ENCODE assay signal across 16 mouse cellular contexts in the genomic region with DNA sequence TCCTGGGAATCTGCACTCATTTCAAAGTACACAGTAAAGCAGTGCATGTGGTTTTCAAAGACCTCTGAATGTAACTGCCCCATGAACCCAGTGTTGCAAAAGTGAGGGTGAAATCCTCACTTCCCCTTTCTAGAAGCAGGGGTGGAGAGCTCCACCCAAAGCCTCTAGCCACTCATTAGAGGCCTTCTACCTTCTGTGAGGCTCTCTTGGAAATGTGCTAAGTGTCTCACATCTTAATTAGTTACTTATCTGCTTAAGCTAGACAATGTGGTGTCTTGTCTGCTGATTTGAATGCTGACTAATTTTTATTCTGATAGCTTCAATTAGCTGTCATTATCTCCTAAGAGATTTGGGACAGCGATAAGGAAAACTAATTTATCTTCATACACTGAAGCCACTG. TPM values are rescaled to one million over a fixed set of nuclear protein-coding genes. Genes with fewer than 3 reads are reported as not detected.
DNase-seq lines count a peak whose midpoint lies in the region; ATAC-seq and TF ChIP-seq lines count a peak whose summit lies in the region.
"Had no signal": no experiment of that assay in that cellular context is flagged by ENCODE, and none has a peak within 500 bp of the region (broad histone marks: within the 10 kb centered on the region; RNA-seq: fewer than 3 reads in every experiment).

No protein-coding gene starts in this region.

- TF ChIP-seq CTCF in liver, adult 2 months (IDR thresholded peaks at IDR 0.05; ENCODE audit: low read depth, low read length): no peak

- DNase-seq in liver, adult 2 months (ENCODE audit: extremely low read depth, low read depth, low spot score): peak; percentile 45
- peak; percentile 17 to 49 for DNase-seq in spleen, postnatal 36 days (ENCODE audit: low spot score in 2 of 2)
- no peak for DNase-seq in spleen, postnatal 10 days (ENCODE audit: low spot score in 2 of 2)
- DNase-seq in splenic B cell, adult 2 months (ENCODE audit: low read depth, low spot score): peak; percentile 63
- DNase-seq in adrenal gland, postnatal 10 days: no peak
- DNase-seq: cerebellum, adult 11-12 months; cerebellum, postnatal 36 days; heart, postnatal 4 days; liver, embryonic 13.5 days had no signal

- no peak overlapping the region for H3K9ac ChIP-seq in liver, adult 2 months (ENCODE audit: low read depth, low read length)
- no peak overlapping the region for H3K9ac ChIP-seq in liver, embryonic 12.5 days
- H3K9ac ChIP-seq in kidney, embryonic 16.5 days (replicated peaks; ENCODE audit: low read length): no peak overlapping the region
- H3K9ac ChIP-seq: forebrain, embryonic 15.5 days; liver, embryonic 13.5 days; neural tube, embryonic 13.5 days; stomach, embryonic 15.5 days had no signal

- no peaks in the 10 kb centered on the region for H3K9me3 ChIP-seq in liver, embryonic 12.5 days (replicated peaks)
- no peaks in the 10 kb centered on the region for H3K9me3 ChIP-seq in kidney, embryonic 16.5 days (ENCODE audit: low read length)
- H3K9me3 ChIP-seq: forebrain, embryonic 15.5 days; liver, embryonic 13.5 days; neural tube, embryonic 13.5 days; stomach, embryonic 15.5 days had no signal

- 96% methylated on average over 1 of the region's 1 CpGs for WGBS in liver, adult 2 months
- WGBS in liver, embryonic 12.5 days (ENCODE audit: insufficient replicate concordance): 86% methylated on average over 1 of the region's 1 CpGs
- WGBS in kidney, embryonic 16.5 days: 95% methylated on average over 1 of the region's 1 CpGs

- no peak overlapping the region for H3K27ac ChIP-seq in liver, adult 2 months (replicated peaks; ENCODE audit: insufficient read depth, low read depth, low read length)
- no peak overlapping the region for H3K27ac ChIP-seq in liver, embryonic 12.5 days
- H3K27ac ChIP-seq in kidney, embryonic 16.5 days (ENCODE audit: low read length): no peak overlapping the region
- H3K27ac ChIP-seq: forebrain, embryonic 15.5 days; liver, embryonic 13.5 days; neural tube, embryonic 13.5 days; stomach, embryonic 15.5 days had no signal

- H3K27me3 ChIP-seq in liver, adult 2 months (ENCODE audit: control insufficient read depth, insufficient read depth, low read length): no peaks in the 10 kb centered on the region
- no peaks in the 10 kb centered on the region for H3K27me3 ChIP-seq in liver, embryonic 12.5 days (replicated peaks)
- no peaks in the 10 kb centered on the region; the same call in 1 of the 2 replicates for H3K27me3 ChIP-seq in splenic B cell, adult 2 months (ENCODE audit: control insufficient read depth, insufficient read depth, low read length, poor library complexity, severe bottlenecking)
- no peaks in the 10 kb centered on the region for H3K27me3 ChIP-seq in kidney, embryonic 16.5 days (ENCODE audit: insufficient read depth, low read length)
- H3K27me3 ChIP-seq: forebrain, embryonic 15.5 days; liver, embryonic 13.5 days; neural tube, embryonic 13.5 days; stomach, embryonic 15.5 days had no signal

- no peaks in the 10 kb centered on the region for H3K79me2 ChIP-seq in liver, adult 2 months (ENCODE audit: control insufficient read depth, insufficient read depth, low read length)

- H3K4me3 ChIP-seq in liver, adult 2 months (ENCODE audit: insufficient read depth, low read depth, low read length): no peak overlapping the region
- no peak overlapping the region for H3K4me3 ChIP-seq in liver, embryonic 12.5 days
- no peak overlapping the region for H3K4me3 ChIP-seq in kidney, embryonic 16.5 days (ENCODE audit: low read length)
- H3K4me3 ChIP-seq: erythroblast, embryonic 14.5 days; forebrain, embryonic 15.5 days; liver, embryonic 13.5 days; neural tube, embryonic 13.5 days; stomach, embryonic 15.5 days had no signal

- no peaks in the 10 kb centered on the region for H3K36me3 ChIP-seq in liver, adult 2 months (ENCODE audit: control insufficient read depth, insufficient read depth, low read length)
- no peaks in the 10 kb centered on the region for H3K36me3 ChIP-seq in liver, embryonic 12.5 days
- H3K36me3 ChIP-seq in splenic B cell, adult 2 months (ENCODE audit: control insufficient read depth, insufficient read depth, low read length, poor library complexity, severe bottlenecking): no peaks in the 10 kb centered on the region
- H3K36me3 ChIP-seq in kidney, embryonic 16.5 days (ENCODE audit: insufficient read depth, low read length): no peaks in the 10 kb centered on the region
- H3K36me3 ChIP-seq: forebrain, embryonic 15.5 days; liver, embryonic 13.5 days; neural tube, embryonic 13.5 days; stomach, embryonic 15.5 days had no signal

- TF ChIP-seq POLR2A in liver, adult 2 months (IDR thresholded peaks at IDR 0.05; ENCODE audit: extremely low read depth, insufficient read depth, low read length): no peak

- no peak for ATAC-seq in liver, embryonic 12.5 days
- ATAC-seq in hematopoietic stem cell, adult 5-6 weeks (replicated peaks in 1 of 2; ENCODE audit: insufficient read depth in 1 of 2, low FRiP score in 2 of 2, low TSS enrichment in 1 of 2, low read depth in 1 of 2, poor library complexity in 2 of 2, severe bottlenecking in 2 of 2): peak; percentile 99 to 100
- no peak for ATAC-seq in kidney, embryonic 16.5 days (ENCODE audit: low FRiP score, low TSS enrichment)
- ATAC-seq: forebrain, embryonic 15.5 days had no signal

- no peak overlapping the region for H3K4me2 ChIP-seq in liver, embryonic 12.5 days
- no peak overlapping the region for H3K4me2 ChIP-seq in kidney, embryonic 16.5 days (replicated peaks; ENCODE audit: low read depth, low read length)
- H3K4me2 ChIP-seq: forebrain, embryonic 15.5 days; liver, embryonic 13.5 days; neural tube, embryonic 13.5 days; stomach, embryonic 15.5 days had no signal

- no peaks in the 10 kb centered on the region for H3K4me1 ChIP-seq in liver, adult 2 months (ENCODE audit: control insufficient read depth, insufficient read depth, low read length)
- H3K4me1 ChIP-seq in liver, embryonic 12.5 days: no peaks in the 10 kb centered on the region
- no peaks in the 10 kb centered on the region for H3K4me1 ChIP-seq in kidney, embryonic 16.5 days (ENCODE audit: insufficient read depth, low read length)
- H3K4me1 ChIP-seq: forebrain, embryonic 15.5 days; liver, embryonic 13.5 days; neural tube, embryonic 13.5 days; stomach, embryonic 15.5 days had no signal

RNA-seq across cellular contexts. Expression of gene Ibtk, which starts 13.3 kb away (rescaled TPM):
- total RNA-seq in liver, adult 2 months (2014; rRNA removed): 27.2 and 32.5 TPM in 2 replicates
- polyA plus RNA-seq in liver, adult 2 months (2012; rRNA removed): 5.1 and 5.2 TPM in 2 replicates
- 27.3 and 28.8 TPM in 2 replicates for polyA plus RNA-seq in liver, embryonic 12.5 days (2016; fragmentation: Nextera tagmentation; extraction: Ambion mirVana)
- total RNA-seq in hematopoietic stem cell, adult 5-6 weeks (2017): 79.8 and 102 TPM in 2 replicates
- polyA plus RNA-seq in kidney, embryonic 16.5 days (2015; fragmentation: Nextera tagmentation; extraction: Ambion mirVana): 28.9 and 30.4 TPM in 2 replicates
- total RNA-seq in adrenal gland, postnatal 10 days (2021): 10 to 100 TPM; 32.7 to 42.9 TPM

Comparison
In these comparisons a context has a peak if more than half of its experiments do, and no peak if none do; other contexts are left out.
1. DNase-seq: peak in liver, adult 2 months (single experiment), spleen, postnatal 36 days (2 of 2) and splenic B cell, adult 2 months (single experiment); none in spleen, postnatal 10 days (0 of 2) and adrenal gland, postnatal 10 days (single experiment).
2. ATAC-seq: peak in hematopoietic stem cell, adult 5-6 weeks (2 of 2); none in liver, embryonic 12.5 days (single experiment) and kidney, embryonic 16.5 days (single experiment).